Mouse (Mus musculus): ENCODE results near the gene Erp27. TPM values are rescaled to one million over a fixed set of nuclear protein-coding genes. Genes with fewer than 3 reads are reported as not detected.

Gene Erp27
- total RNA-seq (2023; ENCODE audit: inconsistent age), result 10.3 to 15.9 TPM (median 12.8 TPM) in 4 replicates

DNA sequence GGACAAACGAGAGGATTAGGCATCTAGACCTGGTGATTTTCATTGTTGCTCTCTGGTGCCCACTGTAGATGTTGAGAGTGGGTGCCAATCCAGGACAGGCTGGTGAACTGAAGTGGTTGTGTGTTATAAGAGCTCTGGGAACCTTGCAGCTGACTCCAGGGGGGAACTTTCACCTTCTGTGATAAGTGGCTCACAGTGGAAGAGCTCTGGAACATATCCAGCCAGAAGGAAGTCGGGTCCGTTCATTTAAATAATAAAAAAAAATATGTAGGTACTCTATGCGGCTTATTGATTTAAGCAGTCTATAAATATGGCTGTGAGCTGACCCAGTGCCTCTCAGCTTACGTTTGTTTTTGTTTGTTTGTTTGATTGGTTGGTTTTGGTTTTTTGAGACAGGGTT is at the start of gene Erp27:
TSS of gene Erp27 (minus strand) at position 101 of the 400 bp plus-strand sequence.

DNA sequence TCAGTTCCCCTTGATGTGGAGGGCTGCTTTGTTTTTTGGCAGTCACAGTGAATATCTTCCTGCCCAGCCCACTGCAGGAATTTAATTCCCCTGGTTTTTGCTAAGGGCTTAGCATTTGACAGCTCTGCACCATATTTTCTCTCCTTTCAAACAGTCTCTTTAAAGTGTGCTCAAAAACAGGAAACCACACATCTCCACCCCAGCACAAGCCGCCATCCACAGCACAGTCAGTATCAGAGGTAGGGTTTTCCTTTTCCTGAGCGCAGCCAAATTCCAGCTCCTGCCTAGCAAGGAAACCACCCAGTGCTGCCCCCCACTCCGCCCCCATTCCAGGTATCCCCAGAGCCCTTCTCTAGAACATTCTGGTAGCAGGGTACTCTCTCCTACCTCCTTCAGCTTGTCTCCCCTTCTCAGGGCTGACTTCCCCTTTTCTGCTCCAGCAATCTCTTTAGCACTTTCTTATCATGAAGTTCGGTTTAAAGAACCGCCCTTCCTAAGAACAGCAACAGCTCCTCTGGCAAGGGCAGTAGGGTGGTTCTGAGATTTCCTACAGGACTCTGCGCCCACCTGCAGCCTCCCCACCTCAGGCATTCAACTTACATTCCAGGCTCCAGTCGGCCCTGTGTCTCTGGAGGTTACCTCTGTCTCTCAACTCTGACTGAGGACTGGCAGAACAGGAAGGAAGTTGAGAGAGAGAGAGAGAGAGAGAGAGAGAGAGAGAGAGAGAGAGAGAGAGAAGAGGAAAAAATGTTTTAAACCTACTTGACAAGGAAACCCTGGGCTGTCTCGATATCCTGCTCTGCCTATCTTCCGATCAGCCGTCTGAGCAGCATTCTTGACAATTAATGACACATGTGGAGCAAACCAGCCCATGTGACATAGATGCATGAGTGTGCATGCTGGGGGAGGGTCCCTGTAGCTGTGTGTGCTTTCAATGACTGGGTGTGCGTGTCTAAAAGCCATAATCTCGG is 19.4 kb upstream of the Erp27 start, which contains the start of gene Arhgdib:
TSS of gene Arhgdib (minus strand) at position 849 of the 971 bp plus-strand sequence.

DNA sequence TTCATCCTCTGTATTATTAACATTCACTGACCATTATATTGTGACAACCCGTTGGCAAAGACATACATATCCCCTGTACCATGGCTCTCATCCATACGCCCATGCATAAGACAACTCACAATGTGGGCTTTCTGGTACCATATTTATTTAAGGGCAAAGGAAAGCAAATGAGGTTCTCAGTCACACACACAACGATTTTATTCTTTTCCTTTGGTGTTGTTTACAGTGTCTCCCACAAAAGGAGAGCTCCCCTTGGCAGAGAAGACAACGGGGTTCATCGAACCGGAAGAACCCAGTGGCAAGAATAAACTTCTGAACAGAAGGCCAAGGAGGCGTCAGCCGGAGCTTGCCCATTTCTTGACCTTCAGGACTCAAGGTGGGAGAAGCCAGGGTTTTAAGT is 1.6 kb upstream of the Erp27 start, which contains the start of gene Pde6h:
TSS of gene Pde6h (plus strand) at position 301 of the 400 bp plus-strand sequence.

DNA sequence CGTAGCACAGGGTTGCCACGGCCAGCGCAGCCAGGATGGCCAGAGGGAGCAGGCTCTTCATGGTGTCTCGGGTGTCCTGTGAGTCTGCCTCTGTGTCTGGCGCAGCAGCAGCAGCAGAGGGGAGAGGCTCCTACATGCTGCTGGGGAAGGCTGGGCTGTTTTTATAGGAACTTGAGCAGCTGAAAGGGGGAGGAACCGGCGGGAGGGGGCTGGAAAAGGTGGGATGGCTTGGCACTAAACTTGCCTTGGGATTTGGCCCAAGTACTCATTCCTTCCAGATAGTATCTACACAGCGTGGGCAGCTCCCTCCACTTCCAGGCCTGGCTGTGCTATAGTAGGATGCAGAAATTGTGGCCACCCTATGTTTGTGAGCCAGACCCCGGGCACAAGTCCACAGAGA is 46.3 kb downstream of the Erp27 start, which contains the start of gene Mgp:
TSS of gene Mgp (minus strand) at position 154 of the 400 bp plus-strand sequence.

Other genes starting within 250 kb of the Erp27 start
- gene Gucy2c, start 140.4 kb downstream of the Erp27 start, total RNA-seq (2023; ENCODE audit: inconsistent age), result 0.12 to 0.13 TPM in 2 of 4 replicates, not detected in the others
- 16.2 to 18.0 TPM (median 17.3 TPM) in 4 replicates for gene Hist4h4, start 117.8 kb downstream of the Erp27 start, total RNA-seq (2023; ENCODE audit: inconsistent age)
- gene H2afj, start 113.9 kb downstream of the Erp27 start, total RNA-seq (2023; ENCODE audit: inconsistent age), result 60.9 to 81.4 TPM (median 66.9 TPM) in 4 replicates
- 2.9 to 6.8 TPM (median 4.8 TPM) in 4 replicates for gene BC049715, start 94.6 kb downstream of the Erp27 start, total RNA-seq (2023; ENCODE audit: inconsistent age)
- gene Wbp11, start 93.9 kb downstream of the Erp27 start, total RNA-seq (2023; ENCODE audit: inconsistent age), result 216 to 249 TPM (median 231 TPM) in 4 replicates
- 0.29 TPM in 1 of 4 replicates, not detected in the others for gene Smco3, start 86.7 kb downstream of the Erp27 start, total RNA-seq (2023; ENCODE audit: inconsistent age)
- gene Art4, start 64.4 kb downstream of the Erp27 start, total RNA-seq (2023; ENCODE audit: inconsistent age), result 0.27 to 0.48 TPM (median 0.27 TPM) in 3 of 4 replicates, not detected in the other
- gene Mgp, start 46.4 kb downstream of the Erp27 start, total RNA-seq (2023; ENCODE audit: inconsistent age), result not detected in 4 replicates
- 0.10 TPM in 1 of 4 replicates, not detected in the others for gene Pde6h, start 1.7 kb upstream of the Erp27 start, total RNA-seq (2023; ENCODE audit: inconsistent age)
- 979 to 1,034 TPM (median 997 TPM) in 4 replicates for gene Arhgdib, start 19.7 kb upstream of the Erp27 start, total RNA-seq (2023; ENCODE audit: inconsistent age)
- gene Rerg, start 248.3 kb upstream of the Erp27 start, total RNA-seq (2023; ENCODE audit: inconsistent age), result 0.22 to 0.58 TPM (median 0.45 TPM) in 3 of 4 replicates, not detected in the other